Mouse (Mus musculus): ENCODE data around the gene Palld. TPM values are rescaled to one million over a fixed set of nuclear protein-coding genes. Genes with fewer than 3 reads are reported as not detected.

The Palld gene
- polyA plus RNA-seq, 1 experiment = 47.5 TPM

GRCm38 (mm10) chr8:61464393-61464792 lies 438.1 kb downstream of the Palld start:
- no peak overlapping the region for H3K4me3 ChIP-seq (ENCODE audit: insufficient read depth, low read depth, low read length)
- no peaks in the 10 kb centered on the region for H3K4me1 ChIP-seq (ENCODE audit: control insufficient read depth, insufficient read depth, low read length)
- 86% methylated on average over 2 of the region's 2 CpGs for WGBS
- H3K27ac ChIP-seq (ENCODE audit: insufficient read depth, low read depth, low read length) = no peak overlapping the region
- no peaks in the 10 kb centered on the region for H3K27me3 ChIP-seq (replicated peaks; ENCODE audit: control insufficient read depth, insufficient read depth, low read length)
- no peak for TF ChIP-seq POLR2A (IDR thresholded peaks at IDR 0.05; ENCODE audit: low read depth, low read length)
- DNase-seq = no peak
- no peaks in the 10 kb centered on the region for H3K36me3 ChIP-seq (ENCODE audit: control insufficient read depth, insufficient read depth, low read length)

GRCm38 (mm10) chr8:61462221-61462620 lies 440.3 kb downstream of the Palld start:
- no peaks in the 10 kb centered on the region for H3K4me1 ChIP-seq (ENCODE audit: control insufficient read depth, insufficient read depth, low read length)
- no peak for DNase-seq
- no peak overlapping the region for H3K4me3 ChIP-seq (ENCODE audit: insufficient read depth, low read depth, low read length)
- 84% methylated on average over 5 of the region's 5 CpGs for WGBS
- no peak for TF ChIP-seq CTCF (conservative IDR thresholded peaks at IDR 0.05; ENCODE audit: insufficient read depth, insufficient read length, low read depth, low read length)
- TF ChIP-seq POLR2A (IDR thresholded peaks at IDR 0.05; ENCODE audit: low read depth, low read length) = no peak
- no peak overlapping the region for H3K27ac ChIP-seq (ENCODE audit: insufficient read depth, low read depth, low read length)
- H3K36me3 ChIP-seq (ENCODE audit: control insufficient read depth, insufficient read depth, low read length) = no peaks in the 10 kb centered on the region
- no peaks in the 10 kb centered on the region for H3K27me3 ChIP-seq (replicated peaks; ENCODE audit: control insufficient read depth, insufficient read depth, low read length)

Other genes starting within 250 kb of the Palld start
- 0.38 and 0.95 TPM in 2 replicates for gene Ddx60, start 25.4 kb upstream of the Palld start, polyA plus RNA-seq (2012; rRNA removed)
- not detected in 2 replicates for gene Anxa10, start 220.5 kb upstream of the Palld start, polyA plus RNA-seq (2012; rRNA removed)

All from kidney, adult 2 months (tissue).